Mouse (Mus musculus) layer of hippocampus, adult 9-10 months (tissue): ENCODE data around the gene Mtnr1a.

Experiments used
- DNase-seq: peaks from one replicate; pipeline ENCODE4 v3.0.0; 2022; ENCODE audit warnings: low spot score

Gene Mtnr1a

GRCm38 (mm10) chr8:45110064-45110812 lies 41.3 kb downstream of the Mtnr1a start:
- DNase-seq = no peak

- no peak for DNase-seq
Observed at GRCm38 (mm10) chr8:45110813-45111104, 41.8 kb downstream of the Mtnr1a start.

- DNase-seq = no peak
Observed at GRCm38 (mm10) chr8:45111820-45112219, 42.9 kb downstream of the Mtnr1a start.

- DNase-seq = no peak
Observed at GRCm38 (mm10) chr8:45117588-45117987, 48.7 kb downstream of the Mtnr1a start.

GRCm38 (mm10) chr8:45125680-45126079 lies 56.7 kb downstream of the Mtnr1a start:
- no peak for DNase-seq
